Mouse (Mus musculus) layer of hippocampus, adult 9-10 months (tissue): ENCODE data around the gene Gp9.

Source experiments
- DNase-seq: peaks from one replicate; pipeline ENCODE4 v3.0.0; 2022; ENCODE audit warnings: low spot score

The Gp9 gene

GRCm38 (mm10) chr6:87777842-87778241 is at the start of gene Gp9:
Gene Gp9, plus strand, starts transcription at chr6:87778072.
- no peak for DNase-seq

GRCm38 (mm10) chr6:87728102-87728501 is 49.8 kb upstream of the Gp9 start:
- no peak for DNase-seq

DNA sequence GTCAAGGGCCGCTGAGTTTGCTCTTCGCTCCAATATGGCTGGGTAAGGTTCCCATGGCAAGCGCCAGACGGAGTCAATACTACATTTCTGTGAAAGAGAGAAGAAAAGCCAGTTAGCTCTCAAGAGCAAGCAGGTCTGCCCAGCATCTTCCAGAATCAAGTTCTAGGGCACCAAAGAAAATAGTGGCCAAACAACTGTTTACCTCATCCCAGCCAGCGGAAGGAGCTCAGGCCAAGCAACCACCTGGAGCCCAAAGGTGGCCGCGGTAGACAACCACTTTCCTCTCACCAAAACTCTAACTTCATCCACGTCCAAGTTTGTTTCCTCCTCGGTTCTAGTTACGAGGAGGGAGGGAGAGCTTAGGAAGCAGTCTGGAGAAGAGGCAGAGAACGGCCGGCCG is 47.7 kb upstream of the Gp9 start:
- no peak for DNase-seq

DNA sequence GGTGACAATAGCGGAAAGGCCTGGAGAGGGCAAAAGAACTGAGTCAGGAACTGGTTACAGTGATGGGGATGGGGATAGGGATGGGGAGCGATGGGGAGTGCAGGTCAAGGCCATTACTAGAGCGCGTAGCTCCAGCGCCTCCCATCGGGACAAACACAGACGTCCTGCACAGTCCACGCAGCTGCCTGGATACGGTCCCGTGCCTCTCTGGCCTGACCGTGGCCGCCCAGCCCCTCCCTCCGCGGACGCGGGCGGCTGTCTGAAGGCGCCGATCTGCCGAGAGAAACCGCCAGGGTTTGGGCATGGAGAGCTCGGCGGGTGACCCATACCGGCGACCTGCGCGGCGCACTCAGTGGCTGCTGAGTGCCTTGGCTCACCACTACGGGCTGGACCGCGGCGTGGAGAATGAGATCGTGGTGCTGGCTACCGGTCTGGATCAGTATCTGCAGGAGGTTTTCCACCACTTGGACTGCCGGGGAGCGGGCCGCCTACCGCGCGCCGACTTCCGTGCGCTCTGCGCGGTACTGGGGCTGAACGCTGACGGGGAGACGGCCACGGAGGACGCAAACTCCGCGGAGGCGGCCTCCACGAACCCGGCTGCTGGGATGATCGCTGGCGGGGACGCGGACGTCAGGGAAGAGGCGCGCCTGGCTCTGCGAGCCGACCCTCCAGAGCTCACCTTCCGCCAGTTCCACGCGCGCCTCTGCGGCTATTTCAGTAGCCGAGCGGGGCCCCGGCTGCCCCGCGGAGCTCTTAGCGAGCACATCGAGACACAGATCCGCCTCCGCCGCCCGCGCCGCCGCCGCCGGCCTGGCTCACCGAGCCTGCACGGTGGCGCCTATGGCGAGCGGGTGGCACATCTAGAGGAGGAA is 47.0 kb upstream of the Gp9 start, which contains the start of gene Efcc1:
Gene Efcc1 (plus strand): TSS at position 279 of the 872 bp plus-strand sequence.
- DNase-seq = no peak

- no peak for DNase-seq
These were observed 46.3 kb upstream of the Gp9 start for GRCm38 (mm10) chr6:87731463-87732095.

DNA sequence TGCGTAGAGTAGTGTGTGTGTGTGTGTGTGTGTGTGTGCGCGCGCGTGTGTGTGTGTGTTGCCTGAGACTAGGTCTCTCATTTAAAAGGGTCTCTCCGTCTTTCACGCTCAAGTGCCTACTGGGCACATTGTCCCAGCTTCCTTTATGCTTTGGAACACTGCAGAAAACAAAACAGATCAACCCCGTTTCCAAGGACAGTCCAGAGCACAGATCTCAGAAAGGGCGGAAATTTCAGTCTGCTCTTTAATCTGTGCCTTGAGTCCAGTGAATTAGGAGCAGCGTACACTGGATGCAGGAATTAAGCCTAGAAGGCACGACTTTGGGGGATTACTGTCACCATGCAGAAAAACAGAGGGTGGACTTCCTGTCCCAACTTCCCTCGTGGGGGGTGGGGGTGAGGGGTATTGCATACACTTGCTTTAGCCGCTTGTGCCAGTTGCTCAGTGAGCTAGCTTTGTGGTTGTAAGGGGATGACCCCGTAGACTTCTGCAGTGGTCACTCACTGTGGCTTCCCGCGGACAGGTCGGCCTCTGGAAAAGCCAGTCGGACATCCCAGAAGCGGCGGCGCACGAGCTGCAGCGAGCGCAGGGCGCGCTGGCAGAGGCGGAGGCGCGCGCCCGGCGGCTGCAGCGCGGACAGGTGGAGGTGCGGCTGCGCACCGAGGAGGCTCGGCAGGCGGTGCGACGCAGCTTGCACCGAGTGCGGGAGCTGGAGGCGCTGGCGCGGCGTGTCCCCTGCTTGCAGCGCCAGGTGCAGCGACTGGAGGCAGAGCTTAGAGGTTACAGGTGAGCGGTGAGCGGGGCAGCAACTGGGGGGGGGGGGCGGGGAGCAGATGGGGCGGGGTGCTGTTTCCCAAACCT is 45.5 kb upstream of the Gp9 start:
- no peak for DNase-seq

DNA sequence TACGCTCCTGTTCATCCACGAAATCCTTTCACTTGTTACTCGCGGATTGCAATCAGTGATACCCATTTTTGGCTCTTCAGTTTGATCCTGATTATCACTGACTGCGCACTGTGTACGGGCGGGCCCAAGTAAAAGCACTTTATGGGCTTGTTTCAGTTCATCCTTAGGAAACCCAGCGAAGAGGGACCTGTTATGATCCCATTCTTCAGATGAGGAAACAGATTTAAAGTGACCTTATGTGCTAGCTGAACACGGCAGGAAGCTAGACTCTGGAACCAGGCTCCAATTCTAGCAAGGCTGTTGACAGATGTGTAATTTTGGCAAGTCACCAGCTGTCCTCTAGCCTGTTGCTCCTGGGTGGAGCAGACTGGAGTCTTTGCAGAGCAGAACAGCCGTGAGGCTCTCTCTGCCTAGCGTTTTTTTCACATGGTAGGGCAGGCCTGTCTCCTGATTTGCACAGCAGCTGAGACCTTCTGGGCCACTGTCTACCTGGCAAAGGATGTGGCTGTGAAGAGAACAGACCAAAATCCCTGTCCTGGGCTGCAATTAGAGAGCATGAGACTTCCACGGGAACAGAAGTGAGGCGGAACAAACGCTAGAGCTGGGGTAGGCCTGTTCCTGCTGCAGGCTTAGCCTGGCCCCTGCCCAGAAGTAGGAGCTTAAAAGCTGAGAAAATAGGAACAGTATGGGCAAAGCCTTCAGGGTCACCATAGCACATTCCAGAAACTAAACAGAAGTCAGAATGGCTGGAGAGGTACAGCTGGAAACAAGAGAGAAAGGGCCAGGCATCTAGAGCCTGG is 44.5 kb upstream of the Gp9 start:
- DNase-seq = no peak

DNA sequence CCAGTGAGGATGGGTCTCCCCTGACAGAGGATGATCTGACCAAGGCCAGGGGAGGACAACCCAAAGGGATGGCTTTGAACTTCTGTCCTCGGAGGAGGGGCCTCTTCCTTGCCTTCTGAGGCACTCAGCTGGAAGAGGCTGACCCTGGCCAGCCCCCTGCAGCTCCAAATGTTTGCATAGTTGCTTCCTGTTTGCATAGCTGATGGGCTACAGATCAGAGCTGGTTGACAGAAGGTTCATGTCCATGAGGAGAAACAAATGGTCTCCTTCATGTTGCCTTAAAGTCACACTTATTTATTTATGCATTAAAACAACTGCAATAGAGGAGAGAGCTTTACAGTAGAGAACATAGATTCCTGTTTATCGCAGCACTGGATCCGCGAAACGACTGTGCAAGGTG is 43.7 kb upstream of the Gp9 start:
- no peak for DNase-seq

DNA sequence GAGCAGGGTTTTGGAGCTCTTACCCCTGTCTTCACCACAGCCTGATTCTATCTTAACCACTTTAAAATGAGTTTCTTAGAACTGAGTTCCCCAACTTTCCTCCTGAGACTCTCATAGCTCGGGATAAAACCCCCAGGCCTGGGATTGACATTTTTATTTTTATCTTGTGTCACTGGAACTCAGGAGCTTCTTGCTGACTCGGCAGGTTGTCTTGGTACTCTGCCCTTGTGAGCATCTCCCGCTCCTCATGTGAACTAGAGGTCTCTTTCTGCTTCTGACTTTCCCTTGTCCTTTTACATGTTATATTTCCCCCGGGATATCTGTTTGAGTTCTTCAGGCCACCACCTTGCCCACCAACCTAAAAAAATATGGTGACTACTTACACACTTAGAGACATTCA is 40.9 kb upstream of the Gp9 start:
- no peak for DNase-seq

- DNase-seq = no peak
These were observed 39.8 kb upstream of the Gp9 start for GRCm38 (mm10) chr6:87737921-87738626.

DNA sequence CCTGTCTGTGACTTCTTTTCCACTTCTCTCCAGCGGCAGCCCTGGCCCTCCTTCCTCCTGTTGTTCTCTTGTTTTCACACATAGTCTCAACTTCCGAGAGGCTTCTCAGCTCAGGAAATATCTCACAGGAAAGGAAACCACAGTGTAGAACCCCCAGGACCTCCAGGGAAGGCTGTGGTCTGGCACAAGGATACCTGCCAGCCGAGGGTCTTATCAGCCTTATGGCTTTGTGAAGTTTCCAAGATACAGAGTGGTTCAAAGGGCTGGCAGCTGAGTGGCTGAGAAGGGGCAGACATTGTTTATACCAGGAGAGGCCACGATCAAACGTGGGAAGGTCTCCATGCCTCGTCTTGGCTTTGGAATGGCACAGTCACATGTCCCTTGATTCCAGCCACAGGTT is 38.0 kb upstream of the Gp9 start:
- no peak for DNase-seq

DNA sequence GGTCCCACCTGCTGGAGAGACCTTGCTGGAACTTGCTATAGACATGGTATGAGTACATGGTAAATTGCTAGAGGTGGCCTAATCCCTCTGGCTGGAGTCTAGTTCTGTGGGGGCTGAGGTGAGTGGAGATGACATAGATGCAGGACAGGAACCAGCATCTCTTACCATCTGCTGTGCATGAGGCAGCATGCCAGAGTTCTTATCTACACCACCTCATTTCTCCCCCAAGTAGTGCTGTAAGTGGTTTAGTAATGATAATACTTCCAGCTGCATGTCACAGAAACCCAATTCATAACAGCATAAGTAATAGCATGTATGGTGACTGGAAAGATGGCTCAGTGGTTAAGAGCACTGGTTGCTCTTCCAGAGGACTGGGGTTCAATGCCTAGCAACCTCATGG is 37.4 kb upstream of the Gp9 start:
- no peak for DNase-seq

DNA sequence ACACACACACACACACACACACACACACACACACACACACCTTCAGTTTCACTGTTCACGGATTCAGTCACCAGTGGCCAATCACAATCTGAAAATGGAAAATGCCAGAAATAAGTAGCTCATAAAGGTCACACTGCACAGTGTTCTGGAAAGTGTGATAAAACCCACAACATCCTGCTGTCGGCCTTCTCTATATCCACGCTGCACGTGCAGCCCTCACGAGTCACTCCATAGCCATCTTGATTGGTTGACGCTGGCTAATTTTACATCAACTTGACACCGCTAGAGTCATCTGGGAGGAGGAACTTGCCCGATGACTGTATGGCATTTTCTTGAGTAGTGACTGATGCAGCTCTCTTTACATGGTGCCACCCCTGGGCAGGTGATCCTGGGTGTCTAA is 35.9 kb upstream of the Gp9 start:
- DNase-seq = no peak

GRCm38 (mm10) chr6:87742804-87743203 is 35.1 kb upstream of the Gp9 start:
- DNase-seq = no peak

GRCm38 (mm10) chr6:87743281-87743680 is 34.6 kb upstream of the Gp9 start:
- DNase-seq = no peak

DNA sequence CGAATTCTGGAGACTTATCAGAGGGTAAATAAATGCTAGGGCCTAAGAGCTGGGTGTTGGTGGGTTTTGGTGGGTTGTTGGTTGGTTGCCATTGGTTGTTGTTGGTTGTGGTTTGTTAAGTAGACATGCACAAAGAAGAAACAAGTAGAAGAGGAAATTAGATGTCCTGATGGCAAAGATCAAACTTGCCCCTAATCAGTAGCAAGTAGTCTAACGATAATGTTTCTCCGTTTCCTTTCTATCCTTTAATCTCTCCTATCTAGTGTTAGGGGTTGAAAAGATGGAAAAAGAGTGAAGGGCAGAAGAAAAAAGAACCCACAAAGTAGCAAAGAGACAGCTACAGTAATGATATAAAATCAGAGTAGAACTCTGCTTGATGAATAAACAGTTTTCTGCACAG is 33.2 kb upstream of the Gp9 start:
- DNase-seq = no peak

DNA sequence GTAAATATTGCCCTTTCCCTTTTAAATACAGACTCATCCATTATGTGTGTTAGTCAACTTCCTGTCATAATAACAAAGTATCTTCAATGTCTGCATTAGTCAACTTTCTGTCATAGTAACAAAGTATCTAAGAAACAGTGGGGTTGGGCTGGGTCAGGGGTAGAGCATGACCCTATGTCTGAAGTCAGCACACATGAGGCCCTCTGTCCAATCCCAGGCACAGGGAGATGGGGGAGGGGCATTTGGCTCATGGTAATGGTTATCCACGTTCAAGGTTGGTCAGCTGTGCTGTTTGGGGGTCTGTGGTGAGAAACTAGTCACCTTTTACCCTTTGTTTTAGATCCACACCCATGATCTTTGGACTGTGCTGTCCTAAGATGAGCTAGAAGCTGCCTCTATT is 32.6 kb upstream of the Gp9 start:
- DNase-seq = no peak

DNA sequence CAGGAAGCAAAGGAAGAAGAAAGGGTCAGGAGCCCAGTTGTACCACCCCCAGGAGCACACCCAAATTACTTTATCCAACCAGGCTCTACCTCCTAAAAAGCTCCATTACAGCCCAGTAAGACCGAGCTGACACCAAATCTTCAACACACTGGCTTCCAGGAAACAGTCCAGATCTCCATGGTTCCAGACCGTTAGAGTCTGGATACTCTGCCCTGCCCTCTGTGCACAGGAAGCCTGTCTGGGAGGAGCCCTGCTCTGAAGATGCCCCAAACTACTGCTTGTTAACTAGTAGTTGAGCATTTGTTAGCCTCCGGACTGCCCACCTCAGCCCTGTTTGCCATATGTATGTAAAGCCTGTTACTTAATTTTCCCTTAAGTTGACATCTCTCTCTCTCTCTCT is 31.8 kb upstream of the Gp9 start:
- DNase-seq = no peak

DNA sequence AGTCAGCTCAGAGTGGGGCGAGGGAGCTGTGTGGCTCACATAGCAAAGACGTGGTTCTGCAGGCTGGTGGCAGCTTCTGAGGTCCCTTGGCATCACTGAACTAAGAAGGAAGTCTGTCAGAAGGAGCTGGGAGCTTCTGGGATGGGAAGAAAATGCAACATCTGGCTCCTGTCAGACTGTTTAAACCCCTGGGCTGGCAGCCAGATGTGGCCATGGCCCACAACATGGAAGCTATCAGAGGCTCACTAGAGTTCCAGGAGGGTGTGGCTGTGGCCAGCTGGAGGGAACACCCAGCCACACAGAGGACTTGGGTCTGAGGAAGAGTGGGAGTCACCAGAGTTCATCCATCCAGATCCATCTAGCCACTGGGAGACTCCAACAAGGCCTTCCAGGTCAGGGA is 31.0 kb upstream of the Gp9 start:
- no peak for DNase-seq

- DNase-seq = no peak
These were observed 29.8 kb upstream of the Gp9 start for GRCm38 (mm10) chr6:87748078-87748477.

DNA sequence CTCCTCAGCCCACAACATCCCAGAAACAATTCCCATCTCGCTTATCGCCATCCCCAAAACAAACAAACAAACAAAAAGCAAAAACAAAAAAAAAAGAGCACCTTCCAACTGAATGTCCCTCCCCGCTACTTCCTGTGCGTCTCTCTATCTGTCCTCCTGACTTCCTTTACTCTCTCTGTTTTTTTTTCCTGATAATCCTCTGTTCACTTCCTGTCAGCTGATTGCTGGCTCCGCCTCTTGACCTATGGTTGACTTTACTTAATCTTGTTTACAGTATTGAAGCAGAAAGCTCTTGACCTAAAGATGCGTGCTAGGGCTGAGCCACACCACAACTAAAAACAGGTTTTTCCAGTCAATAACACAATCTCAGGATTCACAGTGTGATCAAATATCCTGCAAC is 29.3 kb upstream of the Gp9 start:
- no peak for DNase-seq
